ENCODE assay signal across 8 mouse cellular contexts in the genomic region with DNA sequence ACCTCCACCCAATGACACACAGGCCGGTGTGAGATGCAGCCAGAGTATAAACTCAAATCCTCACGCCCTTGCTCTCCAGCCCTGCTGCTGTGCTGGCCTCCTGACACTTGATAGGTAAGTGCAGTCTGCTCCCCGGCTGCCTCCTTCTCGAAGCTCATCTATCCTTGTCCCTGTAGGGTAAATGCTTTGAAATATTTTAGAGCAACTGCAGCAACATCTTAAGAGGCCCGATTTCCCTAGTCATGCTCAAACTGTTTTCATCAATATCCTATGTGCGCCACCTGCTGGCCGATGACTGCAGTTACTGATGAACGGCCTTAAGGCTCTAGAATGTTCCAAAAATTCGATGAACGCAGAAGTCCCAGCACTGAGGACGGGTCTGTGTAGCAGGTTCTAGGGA. TPM values are rescaled to one million over a fixed set of nuclear protein-coding genes. Genes with fewer than 3 reads are reported as not detected.
DNase-seq lines count a peak whose midpoint lies in the region; ATAC-seq lines count a peak whose summit lies in the region.

No protein-coding gene starts in this region.

- H3K36me3 ChIP-seq in limb, embryonic 11.5 days (ENCODE audit: control insufficient read depth, insufficient read depth, low read length): no peaks in the 10 kb centered on the region
- H3K36me3 ChIP-seq in stomach, embryonic 14.5 days (ENCODE audit: control insufficient read depth, insufficient read depth, low read length): no peaks in the 10 kb centered on the region

- no peaks in the 10 kb centered on the region for H3K27me3 ChIP-seq in limb, embryonic 11.5 days (ENCODE audit: control insufficient read depth, insufficient read depth, low read length)
- no peaks in the 10 kb centered on the region for H3K27me3 ChIP-seq in stomach, embryonic 14.5 days (ENCODE audit: control insufficient read depth, insufficient read depth, low read length)

- H3K9me3 ChIP-seq in limb, embryonic 11.5 days (ENCODE audit: control insufficient read depth, low read length): no peaks in the 10 kb centered on the region
- H3K9me3 ChIP-seq in stomach, embryonic 14.5 days (ENCODE audit: control insufficient read depth, low read depth, low read length): no peaks in the 10 kb centered on the region

- DNase-seq in A20 (ENCODE audit: low read depth, low spot score): peak; percentile 58
- peak; percentile 61 for DNase-seq in adrenal gland, adult 2 months
- DNase-seq in embryo, embryonic 10 days (ENCODE audit: low spot score): peak; percentile 92
- DNase-seq in gastrocnemius, postnatal 36 days: peak; percentile 56 to 66
- peak; percentile 65 for DNase-seq in kidney, adult 9 months
- DNase-seq in limb, embryonic 11.5 days (ENCODE audit: low spot score): peak; percentile 87

- H3K4me2 ChIP-seq in limb, embryonic 11.5 days (ENCODE audit: low read depth, severe bottlenecking): no peak overlapping the region
- no peak overlapping the region for H3K4me2 ChIP-seq in stomach, embryonic 14.5 days (replicated peaks; ENCODE audit: low read depth, low read length)

- intact Hi-C loops in gastrocnemius, postnatal 36 days (cut with DNase I): loop anchor here (5.0 to 10.0 kb wide), 6 partner anchors 248 to 580 kb away; a partner anchor contains a TSS

- no peak overlapping the region for H3K27ac ChIP-seq in limb, embryonic 11.5 days (replicated peaks; ENCODE audit: low read depth, low read length)
- H3K27ac ChIP-seq in stomach, embryonic 14.5 days (ENCODE audit: low read length): no peak overlapping the region

- H3K9ac ChIP-seq in limb, embryonic 11.5 days (ENCODE audit: low read length): no peak overlapping the region
- no peak overlapping the region for H3K9ac ChIP-seq in stomach, embryonic 14.5 days (replicated peaks; ENCODE audit: low read depth, low read length)

- H3K4me3 ChIP-seq in limb, embryonic 11.5 days (ENCODE audit: low read depth, low read length): no peak overlapping the region
- no peak overlapping the region for H3K4me3 ChIP-seq in stomach, embryonic 14.5 days (ENCODE audit: low read depth, low read length)

- H3K4me1 ChIP-seq in limb, embryonic 11.5 days (ENCODE audit: control insufficient read depth, insufficient read depth, low read length): no peaks in the 10 kb centered on the region
- H3K4me1 ChIP-seq in stomach, embryonic 14.5 days (ENCODE audit: control insufficient read depth, insufficient read depth, low read length): peaks cover 3% of the 10 kb centered on the region; the same call in 1 of the 2 replicates

- 44% methylated on average over 11 of the region's 11 CpGs for WGBS in limb, embryonic 11.5 days
- 32% methylated on average over 11 of the region's 11 CpGs for WGBS in stomach, embryonic 14.5 days

- no peak for ATAC-seq in limb, embryonic 11.5 days (ENCODE audit: insufficient number of reproducible peaks, low FRiP score, low TSS enrichment, low read depth)
- 0 out of 2 replicates have a peak, but pooled peaks have one; percentile 50 for ATAC-seq in monocyte, adult 5-6 weeks (replicated peaks; ENCODE audit: insufficient number of reproducible peaks, low FRiP score, low TSS enrichment, poor library complexity, severe bottlenecking)
- ATAC-seq in stomach, embryonic 14.5 days (ENCODE audit: insufficient number of reproducible peaks, insufficient read depth, low FRiP score, low read depth): peak; percentile 46; the same call in 1 of the 2 replicates

RNA-seq across cellular contexts. Expression of a gene that starts 58.1 kb away (rescaled TPM):
- total RNA-seq in adrenal gland, adult 2 months (2021): not detected
- polyA plus RNA-seq in adrenal gland, adult 2 months (2012; rRNA removed): not detected in 2 replicates
- not detected for total RNA-seq in gastrocnemius, postnatal 36 days (2021)
- not detected in 2 replicates for polyA plus RNA-seq in limb, embryonic 11.5 days (2014; fragmentation: Nextera tagmentation; extraction: Ambion mirVana)
- total RNA-seq in monocyte, adult 5-6 weeks (2017): not detected in 3 replicates
- not detected in 2 replicates for polyA plus RNA-seq in stomach, embryonic 14.5 days (2014; fragmentation: Nextera tagmentation; extraction: Ambion mirVana)
